Mouse (Mus musculus) telencephalon, adult 2 months (tissue): ENCODE data around the gene Agl.

Source experiments
- DNase-seq: peaks from one replicate; pipeline ENCODE4 v3.0.0-alpha.2; 2011; ENCODE audit warnings: low read depth, low spot score

The Agl gene

DNA sequence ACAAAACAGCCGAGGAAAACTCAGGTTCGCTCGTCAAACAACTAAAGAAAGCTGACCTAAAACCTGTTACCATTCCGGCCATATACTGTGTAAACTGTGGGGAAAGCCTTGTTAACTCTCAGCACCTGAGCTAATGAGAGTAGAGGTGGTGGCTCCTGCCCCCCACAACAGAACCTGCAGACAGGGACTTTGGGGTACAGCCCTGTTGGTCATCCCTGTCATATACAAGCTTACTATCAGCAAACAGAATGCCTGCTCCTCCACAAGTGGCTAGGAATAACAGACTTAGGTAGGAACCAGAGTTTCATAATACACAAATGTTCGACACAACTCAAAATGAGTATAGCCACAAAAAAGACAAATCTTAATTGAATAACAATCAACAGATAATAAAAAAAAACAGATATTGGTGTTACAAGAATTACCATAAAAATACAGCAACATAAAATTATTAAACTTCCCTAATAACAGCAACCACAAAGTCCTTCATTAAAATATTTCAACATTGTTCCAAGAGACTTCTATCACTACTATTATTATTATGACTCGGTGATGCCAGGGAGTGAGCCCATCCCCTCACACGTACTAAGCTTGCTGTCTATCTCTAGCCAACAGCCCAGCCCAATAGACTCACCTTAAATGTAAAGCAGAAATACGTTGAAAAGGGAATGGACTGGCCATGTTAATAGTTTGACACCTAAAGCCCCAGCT is 112.9 kb downstream of the Agl start:
- no peak for DNase-seq

DNA sequence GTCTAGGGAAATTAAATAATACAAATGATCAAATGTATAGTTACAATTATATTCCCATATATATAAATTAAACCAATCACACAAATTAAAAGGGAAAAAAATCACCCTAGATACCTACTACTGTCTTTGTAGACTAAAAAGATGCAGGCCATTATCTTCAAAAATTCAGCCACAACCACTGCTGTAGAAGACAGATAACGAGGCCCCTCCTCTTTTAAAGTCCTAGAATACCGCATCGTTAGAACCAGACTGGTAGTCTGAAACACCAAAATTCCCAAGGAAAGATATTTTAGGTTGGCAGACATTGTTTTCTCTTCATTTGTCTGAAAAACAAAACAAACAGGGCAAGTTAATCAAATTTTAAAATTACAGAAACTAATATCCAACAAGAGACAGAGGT is 113.7 kb downstream of the Agl start:
- no peak for DNase-seq
